Mouse (Mus musculus) ES-Bruce4 (cell line): Measurements from ENCODE around the gene Pde4dip.

Experiments used
- CTCF ChIP-seq: IDR thresholded peaks from one replicate; pipeline ENCODE4 v1.8.1; 2011; ENCODE audit warnings: low read depth, low read length
- POLR2A ChIP-seq: IDR thresholded peaks from one replicate; pipeline ENCODE4 v1.8.1; 2011; ENCODE audit warnings: low read length; ENCODE audit not compliant: insufficient read depth

- TF ChIP-seq CTCF (no peak), POLR2A (no peak)
These were observed 43.7 kb downstream of the Pde4dip start for GRCm38 (mm10) chr3:97844821-97845201.
